Mouse (Mus musculus): ENCODE measurements around the gene Col5a3. TPM values are rescaled to one million over a fixed set of nuclear protein-coding genes. Genes with fewer than 3 reads are reported as not detected.
A peak's percentile ranks its signal among the peaks of the same experiment; 100 is the strongest.

Col5a3 gene
- total and polyA plus RNA-seq, 2 experiments from 2014 or later, result 1.1 to 3.3 TPM

DNA sequence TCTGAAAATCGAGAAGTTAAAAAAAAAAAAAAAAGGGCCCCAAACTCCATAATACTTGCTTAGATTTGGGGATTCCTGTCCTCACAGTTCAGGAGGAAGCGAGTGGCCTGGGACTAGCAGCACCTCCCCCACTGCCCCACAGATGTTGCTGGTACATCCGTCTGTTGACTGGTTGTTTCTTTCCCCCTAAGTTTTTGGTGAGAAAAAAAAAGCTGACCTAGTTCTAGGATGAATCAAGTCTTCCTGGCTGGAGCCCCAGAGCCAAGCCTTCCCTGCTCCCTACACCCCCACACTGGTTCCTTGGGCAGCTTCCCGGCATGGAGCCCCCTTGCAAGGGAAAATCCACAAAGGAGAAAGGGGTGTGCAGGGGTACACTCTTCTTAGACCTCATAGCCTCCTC lies 4.6 kb downstream of the Col5a3 start:
- WGBS, result 38% methylated on average over 4 of the region's 4 CpGs

DNA sequence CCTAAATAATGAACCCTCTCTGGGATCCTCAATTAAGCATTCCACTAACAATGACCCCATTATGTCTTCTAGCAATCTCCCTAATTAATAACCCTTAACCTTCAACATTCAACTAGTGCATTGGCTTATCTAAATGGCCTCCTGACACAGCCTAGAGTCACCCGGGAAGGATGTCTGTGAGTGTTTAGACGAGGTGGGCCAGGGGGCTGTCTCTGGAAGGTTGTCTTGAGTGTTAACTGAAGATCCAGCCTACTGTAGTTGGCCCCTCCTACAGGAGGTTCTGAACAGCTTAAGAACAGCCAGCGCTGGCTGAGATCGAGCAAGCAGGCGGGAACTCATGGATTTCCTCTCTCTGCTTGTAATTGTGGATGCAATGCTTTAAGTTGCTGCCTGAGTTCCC lies 9.2 kb downstream of the Col5a3 start:
- H3K4me2 ChIP-seq (ENCODE audit: low read depth, low read length), result no peak overlapping the region
- DNase-seq (ENCODE audit: low spot score) (no peak), ATAC-seq (no peak)
- H3K4me3 ChIP-seq (ENCODE audit: low read length), result no peak overlapping the region
- no peak for TF ChIP-seq CTCF (IDR thresholded peaks at IDR 0.05; ENCODE audit: low read depth)
- H3K27ac ChIP-seq, result no peak overlapping the region
- no peaks in the 10 kb centered on the region for H3K27me3 ChIP-seq (ENCODE audit: insufficient read depth, low read length)
- WGBS, result 64% methylated on average over 5 of the region's 5 CpGs
- H3K4me1 ChIP-seq (ENCODE audit: insufficient read depth, low read length), result no peaks in the 10 kb centered on the region
- H3K9ac ChIP-seq (replicated peaks; ENCODE audit: low read length), result no peak overlapping the region
- H3K36me3 ChIP-seq (ENCODE audit: insufficient read depth, low read length), result no peaks in the 10 kb centered on the region
- H3K9me3 ChIP-seq (ENCODE audit: low read length), result peaks cover 5% of the 10 kb centered on the region; the same call in 1 of the 2 replicates

More for the DNA sequence above, 4.6 kb downstream of the Col5a3 start:
- Histone ChIP-seq H3K9ac (replicated peaks; ENCODE audit: low read length) (no peak overlapping the region), H3K4me1 (ENCODE audit: insufficient read depth, low read length) (peaks cover 3% of the 10 kb centered on the region; the same call in 1 of the 2 replicates), H3K4me2 (ENCODE audit: low read depth, low read length) (no peak overlapping the region), H3K36me3 (ENCODE audit: insufficient read depth, low read length) (no peaks in the 10 kb centered on the region), H3K27ac (no peak overlapping the region), H3K9me3 (ENCODE audit: low read length) (no peaks in the 10 kb centered on the region), H3K4me3 (ENCODE audit: low read length) (no peak overlapping the region), H3K27me3 (ENCODE audit: insufficient read depth, low read length) (no peaks in the 10 kb centered on the region)
- no peak for TF ChIP-seq CTCF (IDR thresholded peaks at IDR 0.05; ENCODE audit: low read depth)
- ATAC-seq (no peak), DNase-seq (ENCODE audit: low spot score) (no peak)

DNA sequence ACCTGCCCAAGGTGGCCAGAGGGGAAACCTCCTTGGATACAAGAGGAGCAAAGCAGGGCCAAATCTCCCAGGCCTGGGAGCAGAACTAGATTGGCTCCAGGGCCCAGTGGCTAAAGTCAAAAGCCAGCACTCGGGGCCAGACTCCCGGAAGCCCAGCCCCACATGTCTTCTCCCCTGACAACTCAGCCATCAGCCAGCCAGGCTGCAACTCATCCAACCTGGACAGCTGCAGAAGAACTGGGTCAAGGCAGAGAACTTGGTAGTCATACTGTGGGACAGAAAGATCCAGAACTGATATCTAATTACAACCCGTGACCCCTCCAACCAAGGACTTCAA lies 9.7 kb downstream of the Col5a3 start:
- H3K4me1 ChIP-seq (ENCODE audit: insufficient read depth, low read length), result no peaks in the 10 kb centered on the region
- no peak overlapping the region for H3K27ac ChIP-seq
- no peak for TF ChIP-seq CTCF (IDR thresholded peaks at IDR 0.05; ENCODE audit: low read depth)
- DNase-seq (ENCODE audit: low spot score), result no peak
- no peak for ATAC-seq
- peaks cover 5% of the 10 kb centered on the region; the same call in 1 of the 2 replicates for H3K9me3 ChIP-seq (ENCODE audit: low read length)
- no peak overlapping the region for H3K4me2 ChIP-seq (ENCODE audit: low read depth, low read length)
- no peaks in the 10 kb centered on the region for H3K36me3 ChIP-seq (ENCODE audit: insufficient read depth, low read length)
- WGBS, result 86% methylated on average over 3 of the region's 3 CpGs
- no peak overlapping the region for H3K4me3 ChIP-seq (ENCODE audit: low read length)
- no peak overlapping the region for H3K9ac ChIP-seq (replicated peaks; ENCODE audit: low read length)
- H3K27me3 ChIP-seq (ENCODE audit: insufficient read depth, low read length), result no peaks in the 10 kb centered on the region

DNA sequence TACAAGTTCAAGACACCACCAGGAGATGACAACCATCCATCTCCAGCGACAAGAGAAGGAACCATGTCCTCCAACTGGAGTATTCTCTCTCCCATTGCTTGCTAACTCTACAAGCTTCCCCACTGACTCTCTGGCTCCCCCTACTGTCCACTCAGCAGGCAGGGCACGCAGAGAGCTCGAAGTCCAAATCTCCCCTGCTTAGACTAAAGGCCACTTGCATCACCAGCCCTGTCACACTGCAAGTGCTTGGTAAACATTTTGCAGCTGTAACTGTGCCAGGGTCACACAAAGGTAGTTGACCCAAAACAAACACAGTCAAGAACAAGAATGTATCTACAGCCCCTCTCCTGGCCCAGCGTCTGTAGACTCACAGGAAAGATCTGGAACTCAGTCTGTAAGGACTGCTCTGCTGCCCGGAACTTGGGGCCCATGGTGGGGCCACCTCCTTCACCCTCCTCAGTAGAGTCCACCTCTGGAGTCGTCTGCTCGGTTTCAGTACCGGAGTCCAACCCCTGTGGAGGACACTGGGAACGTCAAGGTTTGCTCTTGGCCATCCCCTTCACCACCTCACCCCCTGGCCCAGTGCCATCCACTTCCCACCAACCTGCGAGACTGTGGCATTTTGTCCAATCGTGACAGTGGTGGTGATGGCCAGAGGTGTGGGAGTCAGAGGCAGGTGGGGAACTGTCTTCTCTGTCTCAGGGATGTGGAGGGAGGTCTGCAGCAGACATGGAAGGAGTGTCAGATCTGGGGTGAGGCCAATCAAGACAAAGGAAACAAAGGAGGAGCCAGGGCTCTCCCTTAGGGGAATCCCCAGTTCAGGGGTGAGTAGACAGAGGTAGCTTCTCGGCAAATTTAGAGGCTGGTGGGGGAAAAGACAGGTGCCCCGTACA lies 10.4 kb downstream of the Col5a3 start:
- WGBS, result 74% methylated on average over 13 of the region's 13 CpGs
- H3K36me3 ChIP-seq (ENCODE audit: insufficient read depth, low read length), result no peaks in the 10 kb centered on the region
- peaks cover 5% of the 10 kb centered on the region; the same call in 1 of the 2 replicates for H3K9me3 ChIP-seq (ENCODE audit: low read length)
- DNase-seq (ENCODE audit: low spot score), result peak; percentile 44
- no peaks in the 10 kb centered on the region for H3K27me3 ChIP-seq (ENCODE audit: insufficient read depth, low read length)
- H3K9ac ChIP-seq (replicated peaks; ENCODE audit: low read length), result no peak overlapping the region
- no peak overlapping the region for H3K27ac ChIP-seq
- H3K4me2 ChIP-seq (ENCODE audit: low read depth, low read length), result no peak overlapping the region
- no peaks in the 10 kb centered on the region for H3K4me1 ChIP-seq (ENCODE audit: insufficient read depth, low read length)
- no peak overlapping the region for H3K4me3 ChIP-seq (ENCODE audit: low read length)
- TF ChIP-seq CTCF (IDR thresholded peaks at IDR 0.05; ENCODE audit: low read depth), result peak; percentile 75
- ATAC-seq, result peak; percentile 37; the same call in 1 of the 2 replicates

DNA sequence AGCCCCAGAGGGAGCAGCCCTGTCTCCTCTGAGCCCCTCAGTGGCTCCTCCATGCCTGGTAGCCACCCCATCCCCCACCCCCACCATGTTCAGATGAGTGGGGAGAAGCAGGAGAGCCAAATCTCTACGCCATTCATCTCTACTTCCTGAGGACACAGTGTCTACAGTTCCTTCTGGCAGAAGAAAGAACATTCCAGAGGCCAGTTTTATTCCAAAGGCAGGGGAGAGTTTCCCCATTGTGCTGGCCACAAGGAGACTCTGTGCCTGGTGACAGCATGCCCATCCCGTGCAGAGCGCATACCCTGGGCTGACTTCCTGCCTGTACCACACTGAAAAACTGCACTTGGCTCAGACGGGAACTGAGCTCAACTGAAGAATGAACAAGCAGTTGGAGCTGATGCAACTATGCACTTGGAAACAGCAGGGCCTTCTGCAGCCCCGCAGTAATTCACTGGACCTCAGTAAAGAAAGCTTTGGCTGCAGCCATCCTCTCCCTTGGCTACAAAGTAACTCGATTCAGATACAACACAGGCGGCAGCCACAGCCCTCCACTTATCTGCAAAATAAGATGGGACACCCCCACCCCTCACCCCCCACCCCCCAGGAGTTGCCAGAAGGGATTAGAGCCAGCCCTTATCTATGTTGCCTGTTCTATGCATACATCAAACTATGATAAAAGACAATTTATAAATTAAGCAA lies 20.6 kb downstream of the Col5a3 start:
- 20% methylated on average over 7 of the region's 7 CpGs for WGBS
- peak; percentile 86 for DNase-seq (ENCODE audit: low spot score)
- Histone ChIP-seq H3K9ac (replicated peaks; ENCODE audit: low read length) (no peak overlapping the region), H3K4me2 (ENCODE audit: low read depth, low read length) (no peak overlapping the region), H3K27ac (peak overlapping the region; percentile 79), H3K27me3 (ENCODE audit: insufficient read depth, low read length) (no peaks in the 10 kb centered on the region), H3K36me3 (ENCODE audit: insufficient read depth, low read length) (no peaks in the 10 kb centered on the region), H3K9me3 (ENCODE audit: low read length) (no peaks in the 10 kb centered on the region), H3K4me3 (ENCODE audit: low read length) (no peak overlapping the region), H3K4me1 (ENCODE audit: insufficient read depth, low read length) (no peaks in the 10 kb centered on the region; the same call in 1 of the 2 replicates)
- ATAC-seq, result peak; percentile 98
- 0 out of 2 replicates have a peak, but pooled peaks have one; percentile 1 for TF ChIP-seq CTCF (IDR thresholded peaks at IDR 0.05; ENCODE audit: low read depth)

- Histone ChIP-seq H3K9ac (replicated peaks; ENCODE audit: low read length) (no peak overlapping the region), H3K4me1 (ENCODE audit: insufficient read depth, low read length) (no peaks in the 10 kb centered on the region; the same call in 1 of the 2 replicates), H3K36me3 (ENCODE audit: insufficient read depth, low read length) (no peaks in the 10 kb centered on the region), H3K4me3 (ENCODE audit: low read length) (no peak overlapping the region), H3K27me3 (ENCODE audit: insufficient read depth, low read length) (no peaks in the 10 kb centered on the region), H3K9me3 (ENCODE audit: low read length) (no peaks in the 10 kb centered on the region), H3K4me2 (ENCODE audit: low read depth, low read length) (no peak overlapping the region), H3K27ac (no peak overlapping the region; the same call in 1 of the 2 replicates)
- WGBS, result 60% methylated on average over 3 of the region's 3 CpGs
- no peak for ATAC-seq
- no peak for TF ChIP-seq CTCF (IDR thresholded peaks at IDR 0.05; ENCODE audit: low read depth)
- DNase-seq (ENCODE audit: low spot score), result no peak
Observed at GRCm38 (mm10) chr9:20790345-20790744, 24.5 kb downstream of the Col5a3 start.
